Mouse (Mus musculus) embryonic facial prominence, embryonic 13.5 days (tissue): ENCODE data around the gene Parp12. TPM values are rescaled to one million over a fixed set of nuclear protein-coding genes. Genes with fewer than 3 reads are reported as not detected.

ENCODE experiments used
- polyA plus RNA-seq: library from polyadenylated mRNA; unstranded; fragments of >200 nt; fragmentation: Nextera tagmentation; extraction: Ambion mirVana; gene quantifications from 2 replicates; pipeline ENCODE4 v1.2.1, GENCODE M21; 2015

Parp12 gene
- polyA plus RNA-seq, 1 experiment from 2014 or later, result 7.0 TPM

Other genes starting within 250 kb of the Parp12 start
- gene Tbxas1, start 242.9 kb downstream of the Parp12 start, polyA plus RNA-seq, result 1.1 and 2.5 TPM in 2 replicates
- gene Hipk2, start 242.2 kb downstream of the Parp12 start, polyA plus RNA-seq, result 16.2 and 16.4 TPM in 2 replicates
- gene Kdm7a, start 88.4 kb upstream of the Parp12 start, polyA plus RNA-seq, result 5.8 and 7.4 TPM in 2 replicates